Mouse (Mus musculus): ENCODE results near the gene Methig1. TPM values are rescaled to one million over a fixed set of nuclear protein-coding genes. Genes with fewer than 3 reads are reported as not detected.
"Not testable (repeated sequence)": the region's sequence is repeated elsewhere in the genome, so short reads cannot be mapped to it uniquely, and the experiment has no call there.

The Methig1 gene
- not detected in 2 replicates for polyA plus RNA-seq (2014; fragmentation: Nextera tagmentation; extraction: Ambion mirVana)

GRCm38 (mm10) chr15:100352711-100353250, at the start of gene Methig1, which contains the start of gene Mettl7a2:
Gene Methig1, plus strand, starts transcription at chr15:100353149.
Gene Mettl7a2, plus strand, starts transcription at chr15:100353200.
- Histone ChIP-seq H3K36me3 (ENCODE audit: control insufficient read depth, insufficient read depth, low read length) (no peaks in the 10 kb centered on the region), H3K4me1 (ENCODE audit: control insufficient read depth, insufficient read depth, low read length) (no peaks in the 10 kb centered on the region), H3K9me3 (ENCODE audit: control insufficient read depth, low read length) (no peaks in the 10 kb centered on the region), H3K4me3 (ENCODE audit: low read depth, low read length) (no peak within 1 kb of the TSS), H3K27me3 (ENCODE audit: control insufficient read depth, insufficient read depth, low read length) (no peaks in the 10 kb centered on the region), H3K9ac (ENCODE audit: low read length) (no peak within 1 kb of the TSS), H3K27ac (replicated peaks; ENCODE audit: low read depth, low read length) (no peak within 1 kb of the TSS), H3K4me2 (ENCODE audit: low read depth, severe bottlenecking) (no peak within 1 kb of the TSS)
- WGBS: 81% methylated on average over 10 of the region's 10 CpGs
- ATAC-seq (ENCODE audit: insufficient number of reproducible peaks, low FRiP score, low TSS enrichment, low read depth): no peak
- DNase-seq (ENCODE audit: low spot score): no peak

GRCm38 (mm10) chr15:100303428-100304018, 49.4 kb upstream of the Methig1 start:
- Histone ChIP-seq H3K27me3 (ENCODE audit: control insufficient read depth, insufficient read depth, low read length) (no peaks in the 10 kb centered on the region), H3K9ac (ENCODE audit: low read length) (no peak overlapping the region), H3K4me1 (ENCODE audit: control insufficient read depth, insufficient read depth, low read length) (no peaks in the 10 kb centered on the region), H3K36me3 (ENCODE audit: control insufficient read depth, insufficient read depth, low read length) (no peaks in the 10 kb centered on the region), H3K27ac (replicated peaks; ENCODE audit: low read depth, low read length) (no peak overlapping the region), H3K9me3 (ENCODE audit: control insufficient read depth, low read length) (no peaks in the 10 kb centered on the region), H3K4me3 (ENCODE audit: low read depth, low read length) (no peak overlapping the region), H3K4me2 (ENCODE audit: low read depth, severe bottlenecking) (no peak overlapping the region)
- ATAC-seq (ENCODE audit: insufficient number of reproducible peaks, low FRiP score, low TSS enrichment, low read depth) (no peak), DNase-seq (ENCODE audit: low spot score) (no peak)
- WGBS: 67% methylated on average over 8 of the region's 8 CpGs

GRCm38 (mm10) chr15:100304019-100304991, 48.6 kb upstream of the Methig1 start, which contains the start of gene Mettl7a1:
Gene Mettl7a1, plus strand, starts transcription at chr15:100304140.
- DNase-seq (ENCODE audit: low spot score): peak; percentile 72
- 5% methylated on average over 22 of the region's 30 CpGs for WGBS

GRCm38 (mm10) chr15:100306201-100306600, 46.7 kb upstream of the Methig1 start:
- Histone ChIP-seq H3K9me3 (ENCODE audit: control insufficient read depth, low read length) (no peaks in the 10 kb centered on the region), H3K36me3 (ENCODE audit: control insufficient read depth, insufficient read depth, low read length) (no peaks in the 10 kb centered on the region), H3K4me1 (ENCODE audit: control insufficient read depth, insufficient read depth, low read length) (no peaks in the 10 kb centered on the region), H3K4me3 (ENCODE audit: low read depth, low read length) (no peak overlapping the region), H3K9ac (ENCODE audit: low read length) (no peak overlapping the region), H3K27me3 (ENCODE audit: control insufficient read depth, insufficient read depth, low read length) (no peaks in the 10 kb centered on the region), H3K4me2 (ENCODE audit: low read depth, severe bottlenecking) (no peak overlapping the region), H3K27ac (replicated peaks; ENCODE audit: low read depth, low read length) (no peak overlapping the region)
- 77% methylated on average over 2 of the region's 2 CpGs for WGBS
- DNase-seq (ENCODE audit: low spot score) (no peak), ATAC-seq (ENCODE audit: insufficient number of reproducible peaks, low FRiP score, low TSS enrichment, low read depth) (no peak)

More at GRCm38 (mm10) chr15:100304019-100304991, 48.6 kb upstream of the Methig1 start, which contains the start of gene Mettl7a1:
- H3K4me2 ChIP-seq (ENCODE audit: low read depth, severe bottlenecking): peak within 1 kb of the TSS; percentile 70
- H3K9me3 ChIP-seq (ENCODE audit: control insufficient read depth, low read length): no peaks in the 10 kb centered on the region
- H3K27ac ChIP-seq (replicated peaks; ENCODE audit: low read depth, low read length): no peak within 1 kb of the TSS
- no peaks in the 10 kb centered on the region for H3K27me3 ChIP-seq (ENCODE audit: control insufficient read depth, insufficient read depth, low read length)
- H3K4me1 ChIP-seq (ENCODE audit: control insufficient read depth, insufficient read depth, low read length): no peaks in the 10 kb centered on the region
- peak within 1 kb of the TSS; percentile 59 for H3K9ac ChIP-seq (ENCODE audit: low read length)
- peak within 1 kb of the TSS; percentile 43 for H3K4me3 ChIP-seq (ENCODE audit: low read depth, low read length)
- H3K36me3 ChIP-seq (ENCODE audit: control insufficient read depth, insufficient read depth, low read length): no peaks in the 10 kb centered on the region
- ATAC-seq (ENCODE audit: insufficient number of reproducible peaks, low FRiP score, low TSS enrichment, low read depth): peak; percentile 67; the same call in 1 of the 2 replicates

- not testable (repeated sequence) for ATAC-seq (ENCODE audit: insufficient number of reproducible peaks, low FRiP score, low TSS enrichment, low read depth); H3K27me3 ChIP-seq (ENCODE audit: control insufficient read depth, insufficient read depth, low read length); H3K9me3 ChIP-seq (ENCODE audit: control insufficient read depth, low read length); H3K27ac ChIP-seq (replicated peaks; ENCODE audit: low read depth, low read length); H3K4me3 ChIP-seq (ENCODE audit: low read depth, low read length); H3K9ac ChIP-seq (ENCODE audit: low read length); H3K4me1 ChIP-seq (ENCODE audit: control insufficient read depth, insufficient read depth, low read length); H3K36me3 ChIP-seq (ENCODE audit: control insufficient read depth, insufficient read depth, low read length); H3K4me2 ChIP-seq (ENCODE audit: low read depth, severe bottlenecking)
- WGBS: 41% methylated on average over 11 of the region's 11 CpGs
- DNase-seq (ENCODE audit: low spot score): peak; percentile 44
These were observed 45.4 kb upstream of the Methig1 start for GRCm38 (mm10) chr15:100307438-100308096.

GRCm38 (mm10) chr15:100312346-100312745, 40.6 kb upstream of the Methig1 start:
- no peak overlapping the region for H3K4me2 ChIP-seq (ENCODE audit: low read depth, severe bottlenecking)
- H3K4me3 ChIP-seq (ENCODE audit: low read depth, low read length): no peak overlapping the region
- ATAC-seq (ENCODE audit: insufficient number of reproducible peaks, low FRiP score, low TSS enrichment, low read depth) (no peak), DNase-seq (ENCODE audit: low spot score) (no peak)
- H3K9ac ChIP-seq (ENCODE audit: low read length): no peak overlapping the region
- no peaks in the 10 kb centered on the region for H3K4me1 ChIP-seq (ENCODE audit: control insufficient read depth, insufficient read depth, low read length)
- no peaks in the 10 kb centered on the region for H3K36me3 ChIP-seq (ENCODE audit: control insufficient read depth, insufficient read depth, low read length)
- WGBS: 89% methylated on average over 2 of the region's 2 CpGs
- H3K27ac ChIP-seq (replicated peaks; ENCODE audit: low read depth, low read length): no peak overlapping the region
- H3K9me3 ChIP-seq (ENCODE audit: control insufficient read depth, low read length): no peaks in the 10 kb centered on the region
- no peaks in the 10 kb centered on the region for H3K27me3 ChIP-seq (ENCODE audit: control insufficient read depth, insufficient read depth, low read length)

- DNase-seq (ENCODE audit: low spot score): no peak
- no peak overlapping the region for H3K9ac ChIP-seq (ENCODE audit: low read length)
- no peak overlapping the region for H3K27ac ChIP-seq (replicated peaks; ENCODE audit: low read depth, low read length)
- H3K4me2 ChIP-seq (ENCODE audit: low read depth, severe bottlenecking): no peak overlapping the region
- WGBS: 93% methylated on average over 5 of the region's 5 CpGs
- no peaks in the 10 kb centered on the region for H3K36me3 ChIP-seq (ENCODE audit: control insufficient read depth, insufficient read depth, low read length)
- H3K9me3 ChIP-seq (ENCODE audit: control insufficient read depth, low read length): no peaks in the 10 kb centered on the region
- no peaks in the 10 kb centered on the region for H3K27me3 ChIP-seq (ENCODE audit: control insufficient read depth, insufficient read depth, low read length)
- no peak overlapping the region for H3K4me3 ChIP-seq (ENCODE audit: low read depth, low read length)
- H3K4me1 ChIP-seq (ENCODE audit: control insufficient read depth, insufficient read depth, low read length): no peaks in the 10 kb centered on the region
- no peak for ATAC-seq (ENCODE audit: insufficient number of reproducible peaks, low FRiP score, low TSS enrichment, low read depth)
These were observed 38.4 kb upstream of the Methig1 start for GRCm38 (mm10) chr15:100314448-100315145.

All from limb, embryonic 11.5 days (tissue).